Mouse (Mus musculus) brain, embryonic 14.5 days (tissue): ENCODE measurements around the gene Shb.

Source experiments
- CTCF ChIP-seq: fragments of 200-500 bp; IDR thresholded peaks from 2 replicates; pipeline ENCODE4 v1.5.1; 2012; ENCODE audit warnings: inconsistent platforms, mild to moderate bottlenecking, moderate library complexity, borderline replicate concordance; ENCODE audit not compliant: insufficient read depth, insufficient read length; ENCODE audit errors: extremely low read depth
- POLR2A ChIP-seq: fragments of 200-500 bp; IDR thresholded peaks from 2 replicates; pipeline ENCODE4 v1.6.1; 2012; ENCODE audit warnings: mild to moderate bottlenecking, inconsistent platforms, borderline replicate concordance; ENCODE audit not compliant: poor library complexity, insufficient read depth, insufficient read length, severe bottlenecking; ENCODE audit errors: extremely low read depth

DNA sequence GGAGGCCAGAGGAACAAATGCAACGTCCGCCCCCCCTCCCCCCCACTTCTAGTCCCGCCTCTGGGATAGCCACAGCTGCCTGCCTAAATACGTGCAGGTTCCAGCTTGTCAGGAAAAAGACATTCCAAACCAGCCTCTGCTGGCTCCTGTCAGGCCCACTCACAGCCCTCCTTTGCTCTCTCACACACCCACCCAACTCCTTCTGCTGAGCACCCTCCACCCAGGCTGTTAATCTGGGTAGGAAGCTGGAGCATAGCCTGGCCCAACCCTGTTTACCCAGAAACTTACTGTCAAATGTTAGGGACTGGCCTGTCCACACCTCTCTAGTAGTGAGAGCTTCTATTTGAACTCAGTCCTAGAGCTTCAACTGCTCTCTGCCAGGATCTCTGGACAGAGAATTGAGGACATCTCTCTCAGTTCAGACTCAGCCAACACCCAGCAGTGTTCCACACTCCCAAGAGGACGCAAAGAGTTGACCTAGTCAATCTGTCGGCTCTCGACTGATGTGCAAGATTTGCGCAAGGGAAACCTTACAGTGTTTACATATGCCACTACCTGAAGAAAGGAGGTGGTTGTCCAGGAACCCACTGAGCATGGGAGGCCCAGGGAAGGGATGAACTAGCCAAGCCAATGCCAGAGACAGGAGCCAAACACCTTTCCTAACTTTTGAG is 36.6 kb downstream of the Shb start:
- TF ChIP-seq CTCF (no peak), POLR2A (no peak)
